Mouse (Mus musculus) kidney, adult 2 months (tissue): ENCODE data around the gene Serinc3.

Source experiments
- CTCF ChIP-seq: fragments of 200-500 bp; conservative IDR thresholded peaks from 2 replicates; pipeline ENCODE4 v1.5.1; 2011; ENCODE audit warnings: low read depth, mild to moderate bottlenecking, control low read depth, low read length, moderate library complexity, mixed read lengths; ENCODE audit not compliant: insufficient read depth, insufficient read length
- POLR2A ChIP-seq: fragments of 200-500 bp; IDR thresholded peaks from one replicate; pipeline ENCODE4 v1.6.1; 2011; ENCODE audit warnings: low read depth, low read length, control low read depth

GRCm38 (mm10) chr2:163676745-163677144 lies 31.8 kb upstream of the Serinc3 start:
- no peak for TF ChIP-seq CTCF
- no peak for TF ChIP-seq POLR2A
